Mouse (Mus musculus) heart, adult 2 months (tissue): ENCODE data around the gene Pold1.

Source experiments
- CTCF ChIP-seq: fragments of 200-600 bp; IDR thresholded peaks from 2 replicates; pipeline ENCODE4 v1.8.1; 2022; ENCODE audit warnings: antibody characterized with exemption, mild to moderate bottlenecking, moderate library complexity
- EP300 ChIP-seq: fragments of 200-500 bp; IDR thresholded peaks from 2 replicates; pipeline ENCODE4 v1.6.1; 2011; ENCODE audit warnings: low read depth, low read length, control low read depth; ENCODE audit not compliant: insufficient read depth
- POLR2A ChIP-seq: fragments of 200-500 bp; IDR thresholded peaks from 2 replicates; pipeline ENCODE4 v1.6.1; 2011; ENCODE audit warnings: mild to moderate bottlenecking, low read depth, low read length, control low read depth; ENCODE audit not compliant: insufficient read depth

DNA sequence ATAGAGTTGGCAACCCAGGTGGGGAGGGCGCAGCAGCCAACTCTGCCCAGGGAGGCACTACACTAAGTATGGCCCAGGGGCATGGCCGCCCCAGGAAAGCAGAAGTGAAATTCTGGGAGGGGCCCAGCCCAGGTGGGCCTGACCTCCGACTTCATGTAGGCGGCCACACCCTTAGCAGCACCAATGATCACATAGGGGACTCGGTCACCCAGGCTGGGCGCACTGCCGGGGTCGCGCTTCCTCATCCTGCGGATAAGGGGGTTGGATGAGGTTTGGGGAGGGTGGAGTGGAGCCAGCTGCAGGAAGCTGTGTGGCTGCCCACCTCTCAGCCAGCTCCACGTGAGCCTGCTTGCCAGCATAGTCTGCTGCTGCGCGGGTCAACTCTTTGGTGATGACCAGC, 14.4 kb downstream of the Pold1 start:
- no peak for TF ChIP-seq CTCF
- no peak for TF ChIP-seq EP300
- no peak for TF ChIP-seq POLR2A
